Mouse (Mus musculus) CH12.LX (cell line): ENCODE data around the gene Fnbp1.

Source experiments
- BHLHE40 ChIP-seq: IDR thresholded peaks from 2 replicates; pipeline ENCODE4 v1.6.1; 2011; ENCODE audit warnings: mild to moderate bottlenecking, low read depth, low read length, improper control_type of control experiment
- CTCF ChIP-seq, 2 experiments: IDR thresholded peaks in 1 of 2; conservative IDR thresholded peaks in 1 of 2; 2 replicates each; pipeline ENCODE4 v1.5.1; 2011 to 2012; ENCODE audit warnings: low read depth in 2 of 2, low read length in 2 of 2, improper control_type of control experiment in 1 of 2, inconsistent platforms in 1 of 2, mild to moderate bottlenecking in 1 of 2, moderate library complexity in 1 of 2
- MAZ ChIP-seq: IDR thresholded peaks from 2 replicates; pipeline ENCODE4 v1.6.1; 2012; ENCODE audit warnings: low read depth, mild to moderate bottlenecking, inconsistent platforms, low read length, improper control_type of control experiment, moderate library complexity
- POLR2A ChIP-seq: IDR thresholded peaks from 2 replicates; pipeline ENCODE4 v1.6.1; 2011; ENCODE audit warnings: low read depth, mild to moderate bottlenecking, improper control_type of control experiment, low read length
- TBP ChIP-seq: conservative IDR thresholded peaks from 2 replicates; pipeline ENCODE4 v1.6.1; 2011; ENCODE audit warnings: low read depth, low read length, improper control_type of control experiment
- ZMIZ1 ChIP-seq: IDR thresholded peaks from 2 replicates; pipeline ENCODE4 v1.6.1; 2012; ENCODE audit warnings: low read depth, mild to moderate bottlenecking, inconsistent platforms, low read length, improper control_type of control experiment
- ZNF384 ChIP-seq: IDR thresholded peaks from 2 replicates; pipeline ENCODE4 v1.6.1; 2012; ENCODE audit warnings: low read depth, low read length, improper control_type of control experiment, inconsistent platforms

- TF ChIP-seq CTCF (conservative IDR thresholded peaks at IDR 0.05 in 1 of 2, IDR thresholded peaks at IDR 0.05 in 1 of 2; ENCODE audit: low read depth in 2 of 2, low read length in 2 of 2) (no peak), TBP (no peak), POLR2A (no peak), ZNF384 (no peak), MAZ (no peak), ZMIZ1 (no peak), BHLHE40 (no peak; the same call in 1 of the 2 replicates)
These were observed 25.7 kb downstream of the Fnbp1 start for GRCm38 (mm10) chr2:31115943-31116731.
